Mouse (Mus musculus) midbrain, embryonic 13.5 days (tissue): Measurements from ENCODE around the gene Olfr143. TPM values are rescaled to one million over a fixed set of nuclear protein-coding genes. Genes with fewer than 3 reads are reported as not detected.

ENCODE experiments used
- ATAC-seq: fragments of 200-750 bp; cut with Nextera tagmentation; 2 replicates; pipeline ENCODE4 v1.8.0; 2017; ENCODE audit warnings: mild to moderate bottlenecking, moderate TSS enrichment, moderate library complexity
- H3K27ac ChIP-seq: fragments of 300-500 bp; sonication (generic); 2 replicates; pipeline ENCODE4 v1.5.1; 2015; ENCODE audit warnings: inconsistent platforms, mild to moderate bottlenecking, moderate library complexity
- H3K27me3 ChIP-seq: fragments of 300-500 bp; sonication (generic); 2 replicates; pipeline ENCODE4 v1.6.1; 2015; ENCODE audit warnings: mild to moderate bottlenecking, inconsistent platforms
- H3K36me3 ChIP-seq: fragments of 300-500 bp; sonication (generic); 2 replicates; pipeline ENCODE4 v1.6.1; 2015; ENCODE audit warnings: mild to moderate bottlenecking, inconsistent platforms
- H3K4me1 ChIP-seq: fragments of 300-500 bp; sonication (generic); replicated peaks from 2 replicates; pipeline ENCODE4 v1.6.1; 2015; ENCODE audit warnings: inconsistent platforms
- H3K4me2 ChIP-seq: fragments of 300-500 bp; sonication (generic); replicated peaks from 2 replicates; pipeline ENCODE4 v1.6.1; 2015; ENCODE audit warnings: moderate library complexity, mild to moderate bottlenecking, inconsistent platforms
- H3K4me3 ChIP-seq: fragments of 300-500 bp; sonication (generic); replicated peaks from 2 replicates; pipeline ENCODE4 v1.5.1; 2015; ENCODE audit warnings: mild to moderate bottlenecking, inconsistent platforms
- H3K9ac ChIP-seq: fragments of 300-500 bp; sonication (generic); replicated peaks from 2 replicates; pipeline ENCODE4 v1.6.1; 2015; ENCODE audit warnings: mild to moderate bottlenecking, inconsistent platforms
- H3K9me3 ChIP-seq: fragments of 300-500 bp; sonication (generic); 2 replicates; pipeline ENCODE4 v1.6.1; 2016; ENCODE audit warnings: mild to moderate bottlenecking, inconsistent platforms
- WGBS: fragments of 180-500 bp; shearing (Covaris S2); methylation state at CpG from one replicate; pipeline ENCODE4 v1.1.7; 2015; 5-methylcytosine and 5-hydroxymethylcytosine counted together
- polyA plus RNA-seq: library from polyadenylated mRNA; unstranded; fragments of >200 nt; fragmentation: Nextera tagmentation; extraction: Ambion mirVana; gene quantifications from 2 replicates; pipeline ENCODE4 v1.2.1, GENCODE M21; 2015

Gene Olfr143
- not detected in 2 replicates for polyA plus RNA-seq

DNA sequence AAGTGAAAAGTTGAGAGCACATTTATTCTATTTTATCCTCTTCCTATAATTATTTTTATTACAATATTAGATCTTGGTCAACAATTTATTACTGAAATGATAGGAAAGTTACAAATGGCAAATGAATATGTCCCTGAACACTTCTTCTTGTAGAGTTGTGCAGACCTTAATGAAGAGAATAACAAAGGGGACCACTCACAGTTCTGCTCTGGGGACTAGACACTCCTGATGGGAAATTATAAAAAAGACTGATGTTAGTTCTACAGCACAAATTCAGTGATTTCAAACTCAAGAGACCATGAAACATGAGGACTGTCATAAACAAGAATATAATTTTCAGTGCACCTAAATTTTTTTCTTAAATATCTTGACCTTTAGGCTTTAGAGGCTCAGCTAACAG lies at the start of gene Olfr143:
TSS of gene Olfr143 (plus strand) at position 301 of the 400 bp plus-strand sequence.
- Histone ChIP-seq H3K36me3 (no peaks in the 10 kb centered on the region), H3K27ac (no peak within 1 kb of the TSS), H3K4me1 (no peaks in the 10 kb centered on the region), H3K27me3 (no peaks in the 10 kb centered on the region), H3K4me2 (no peak within 1 kb of the TSS), H3K4me3 (no peak within 1 kb of the TSS), H3K9me3 (no peaks in the 10 kb centered on the region), H3K9ac (no peak within 1 kb of the TSS)
- ATAC-seq: no peak

GRCm38 (mm10) chr9:38208065-38208464 lies 44.5 kb upstream of the Olfr143 start, which contains the start of gene Olfr893:
Gene Olfr893 (plus strand): TSS chr9:38208365.
- Histone ChIP-seq H3K4me2 (no peak within 1 kb of the TSS), H3K9me3 (no peaks in the 10 kb centered on the region), H3K4me1 (no peaks in the 10 kb centered on the region), H3K27ac (no peak within 1 kb of the TSS), H3K36me3 (no peaks in the 10 kb centered on the region), H3K27me3 (no peaks in the 10 kb centered on the region), H3K9ac (no peak within 1 kb of the TSS), H3K4me3 (no peak within 1 kb of the TSS)
- 79% methylated on average over 3 of the region's 3 CpGs for WGBS
- no peak for ATAC-seq

GRCm38 (mm10) chr9:38217755-38218154 lies 34.8 kb upstream of the Olfr143 start, which contains the start of gene Olfr894:
Gene Olfr894 (plus strand): TSS chr9:38218055.
- Histone ChIP-seq H3K9me3 (no peaks in the 10 kb centered on the region), H3K4me1 (no peaks in the 10 kb centered on the region), H3K27me3 (no peaks in the 10 kb centered on the region), H3K36me3 (no peaks in the 10 kb centered on the region), H3K27ac (no peak within 1 kb of the TSS), H3K9ac (no peak within 1 kb of the TSS), H3K4me3 (no peak within 1 kb of the TSS), H3K4me2 (no peak within 1 kb of the TSS)
- no peak for ATAC-seq

- H3K9ac ChIP-seq: no peak within 1 kb of the TSS
- no peaks in the 10 kb centered on the region for H3K9me3 ChIP-seq
- no peaks in the 10 kb centered on the region for H3K27me3 ChIP-seq
- H3K4me1 ChIP-seq: no peaks in the 10 kb centered on the region
- H3K36me3 ChIP-seq: no peaks in the 10 kb centered on the region
- H3K27ac ChIP-seq: no peak within 1 kb of the TSS
- no peak within 1 kb of the TSS for H3K4me2 ChIP-seq
- no peak for ATAC-seq
- H3K4me3 ChIP-seq: no peak within 1 kb of the TSS
These were observed 15.0 kb downstream of the Olfr143 start, which contains the start of gene Olfr895 for GRCm38 (mm10) chr9:38267551-38267950. Gene Olfr895 (plus strand): TSS chr9:38267851.

DNA sequence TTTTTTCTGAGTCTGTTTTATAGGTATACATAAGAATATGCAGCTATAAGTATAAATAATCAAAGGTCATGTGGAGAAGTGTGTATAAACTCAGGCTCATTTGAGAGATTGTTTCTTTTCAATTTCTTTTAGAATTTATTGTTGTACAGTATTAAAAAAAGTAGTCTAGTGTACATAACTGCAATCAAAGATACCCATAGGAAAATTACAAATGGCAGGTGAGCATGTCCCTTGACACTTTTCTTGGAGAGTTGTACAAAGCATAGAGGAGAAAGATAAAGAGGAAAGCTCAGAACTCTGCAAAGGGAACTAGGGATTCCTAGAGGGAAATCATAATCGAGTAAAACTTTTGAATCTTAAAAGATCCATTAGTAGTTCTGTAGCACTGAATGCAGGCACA lies 38.2 kb downstream of the Olfr143 start, which contains the start of gene Olfr896-ps1:
TSS of gene Olfr896-ps1 (plus strand) at position 301 of the 400 bp plus-strand sequence.
- 83% methylated on average over 1 of the region's 1 CpGs for WGBS
- H3K9me3 ChIP-seq: no peaks in the 10 kb centered on the region
- H3K36me3 ChIP-seq: no peaks in the 10 kb centered on the region
- H3K27ac ChIP-seq: no peak within 1 kb of the TSS
- H3K4me2 ChIP-seq: no peak within 1 kb of the TSS
- no peak within 1 kb of the TSS for H3K9ac ChIP-seq
- no peaks in the 10 kb centered on the region for H3K27me3 ChIP-seq
- H3K4me3 ChIP-seq: no peak within 1 kb of the TSS
- H3K4me1 ChIP-seq: no peaks in the 10 kb centered on the region
- no peak for ATAC-seq

Other genes with a start within 250 kb of the Olfr143 start
- not detected in 2 replicates for gene Olfr883, start 227.0 kb upstream of the Olfr143 start, polyA plus RNA-seq
- not detected in 2 replicates for gene Olfr884, start 206.2 kb upstream of the Olfr143 start, polyA plus RNA-seq
- gene Olfr885, start 191.5 kb upstream of the Olfr143 start, polyA plus RNA-seq: not detected in 2 replicates
- not detected in 2 replicates for gene Olfr887, start 168.7 kb upstream of the Olfr143 start, polyA plus RNA-seq
- not detected in 2 replicates for gene Olfr888, start 144.6 kb upstream of the Olfr143 start, polyA plus RNA-seq
- 0.06 and 0.07 TPM in 2 replicates for gene Olfr889, start 137.6 kb upstream of the Olfr143 start, polyA plus RNA-seq
- gene Olfr890, start 110.3 kb upstream of the Olfr143 start, polyA plus RNA-seq: not detected in 2 replicates
- not detected in 2 replicates for gene Olfr891, start 72.0 kb upstream of the Olfr143 start, polyA plus RNA-seq
- not detected in 2 replicates for gene Olfr893, start 44.4 kb upstream of the Olfr143 start, polyA plus RNA-seq
- not detected in 2 replicates for gene Olfr894, start 34.7 kb upstream of the Olfr143 start, polyA plus RNA-seq
- not detected in 2 replicates for gene Olfr895, start 15.1 kb downstream of the Olfr143 start, polyA plus RNA-seq
- gene Olfr896-ps1, start 38.3 kb downstream of the Olfr143 start, polyA plus RNA-seq: not detected in 2 replicates
- not detected in 2 replicates for gene Olfr25, start 76.3 kb downstream of the Olfr143 start, polyA plus RNA-seq
- not detected in 2 replicates for gene Olfr898, start 95.6 kb downstream of the Olfr143 start, polyA plus RNA-seq
- gene Olfr250, start 114.1 kb downstream of the Olfr143 start, polyA plus RNA-seq: not detected in 2 replicates
- not detected in 2 replicates for gene Olfr251, start 124.3 kb downstream of the Olfr143 start, polyA plus RNA-seq
- not detected in 2 replicates for gene Olfr147, start 148.9 kb downstream of the Olfr143 start, polyA plus RNA-seq
- not detected in 2 replicates for gene Olfr901, start 176.7 kb downstream of the Olfr143 start, polyA plus RNA-seq
- not detected in 2 replicates for gene Olfr902, start 194.9 kb downstream of the Olfr143 start, polyA plus RNA-seq
- not detected in 2 replicates for gene Olfr904, start 210.4 kb downstream of the Olfr143 start, polyA plus RNA-seq
- not detected in 2 replicates for gene Olfr905, start 218.3 kb downstream of the Olfr143 start, polyA plus RNA-seq
- not detected in 2 replicates for gene Olfr906, start 234.3 kb downstream of the Olfr143 start, polyA plus RNA-seq
- gene Olfr907, start 243.0 kb downstream of the Olfr143 start, polyA plus RNA-seq: not detected in 2 replicates